Mouse (Mus musculus): ENCODE measurements at regions not wholly inside any gene's neighbourhood (a gene's known extent, or its start where the extent isn't known, plus 50 kb on each side); places are given as distances from the start of the nearest gene placed in this dataset.

- Histone ChIP-seq H3K4me2 (ENCODE audit: low read depth, low read length, poor library complexity, severe bottlenecking) (no peak overlapping the region), H3K27ac (ENCODE audit: low read depth, low read length) (no peak overlapping the region), H3K36me3 (ENCODE audit: insufficient read depth, low read length) (no peaks in the 10 kb centered on the region), H3K27me3 (ENCODE audit: insufficient read depth, low read length) (no peaks in the 10 kb centered on the region), H3K4me3 (ENCODE audit: low read depth, low read length) (no peak overlapping the region), H3K9ac (replicated peaks; ENCODE audit: low read length, poor library complexity, severe bottlenecking) (no peak overlapping the region), H3K4me1 (ENCODE audit: insufficient read depth, low read length) (no peaks in the 10 kb centered on the region), H3K9me3 (ENCODE audit: low read length) (no peaks in the 10 kb centered on the region)
- DNase-seq (ENCODE audit: low spot score) = peak; percentile 22
- ATAC-seq (ENCODE audit: low FRiP score) = no peak
- no peak for TF ChIP-seq CTCF (IDR thresholded peaks at IDR 0.05)
- WGBS = 67% methylated on average over 3 of the region's 3 CpGs
Measured at GRCm38 (mm10) chr15:31805522-31805921, 203.9 kb downstream of the Fam173b start.

- Histone ChIP-seq H3K27me3 (ENCODE audit: insufficient read depth, low read length) (no peaks in the 10 kb centered on the region), H3K27ac (ENCODE audit: low read depth, low read length) (no peak overlapping the region), H3K4me1 (ENCODE audit: insufficient read depth, low read length) (no peaks in the 10 kb centered on the region), H3K4me3 (ENCODE audit: low read depth, low read length) (no peak overlapping the region), H3K9me3 (ENCODE audit: low read length) (no peaks in the 10 kb centered on the region), H3K4me2 (ENCODE audit: low read depth, low read length, poor library complexity, severe bottlenecking) (no peak overlapping the region), H3K9ac (replicated peaks; ENCODE audit: low read length, poor library complexity, severe bottlenecking) (no peak overlapping the region), H3K36me3 (ENCODE audit: insufficient read depth, low read length) (no peaks in the 10 kb centered on the region)
- DNase-seq (ENCODE audit: low spot score) (no peak), ATAC-seq (ENCODE audit: low FRiP score) (no peak)
- TF ChIP-seq CTCF (IDR thresholded peaks at IDR 0.05) = no peak
- 86% methylated on average over 5 of the region's 5 CpGs for WGBS
Measured at GRCm38 (mm10) chr15:31815551-31815950, 213.9 kb downstream of the Fam173b start.

GRCm38 (mm10) chr15:31819219-31819618, 217.6 kb downstream of the Fam173b start:
- Histone ChIP-seq H3K27ac (ENCODE audit: low read depth, low read length) (no peak overlapping the region), H3K9ac (replicated peaks; ENCODE audit: low read length, poor library complexity, severe bottlenecking) (no peak overlapping the region), H3K4me3 (ENCODE audit: low read depth, low read length) (no peak overlapping the region), H3K27me3 (ENCODE audit: insufficient read depth, low read length) (no peaks in the 10 kb centered on the region), H3K4me2 (ENCODE audit: low read depth, low read length, poor library complexity, severe bottlenecking) (no peak overlapping the region), H3K36me3 (ENCODE audit: insufficient read depth, low read length) (no peaks in the 10 kb centered on the region), H3K4me1 (ENCODE audit: insufficient read depth, low read length) (no peaks in the 10 kb centered on the region), H3K9me3 (ENCODE audit: low read length) (no peaks in the 10 kb centered on the region)
- DNase-seq (ENCODE audit: low spot score) (no peak), ATAC-seq (ENCODE audit: low FRiP score) (no peak)
- TF ChIP-seq CTCF (IDR thresholded peaks at IDR 0.05) = no peak
- 55% methylated on average over 6 of the region's 6 CpGs for WGBS

GRCm38 (mm10) chr15:31827219-31827618, 225.6 kb downstream of the Fam173b start:
- no peaks in the 10 kb centered on the region for H3K9me3 ChIP-seq (ENCODE audit: low read length)
- no peaks in the 10 kb centered on the region for H3K4me1 ChIP-seq (ENCODE audit: insufficient read depth, low read length)
- no peak overlapping the region for H3K4me3 ChIP-seq (ENCODE audit: low read depth, low read length)
- H3K27me3 ChIP-seq (ENCODE audit: insufficient read depth, low read length) = no peaks in the 10 kb centered on the region
- DNase-seq (ENCODE audit: low spot score) (no peak), ATAC-seq (ENCODE audit: low FRiP score) (no peak)
- H3K4me2 ChIP-seq (ENCODE audit: low read depth, low read length, poor library complexity, severe bottlenecking) = no peak overlapping the region
- H3K9ac ChIP-seq (replicated peaks; ENCODE audit: low read length, poor library complexity, severe bottlenecking) = no peak overlapping the region
- 90% methylated on average over 6 of the region's 6 CpGs for WGBS
- no peak for TF ChIP-seq CTCF (IDR thresholded peaks at IDR 0.05)
- H3K36me3 ChIP-seq (ENCODE audit: insufficient read depth, low read length) = no peaks in the 10 kb centered on the region
- no peak overlapping the region for H3K27ac ChIP-seq (ENCODE audit: low read depth, low read length)

GRCm38 (mm10) chr15:31841519-31841918, 239.9 kb downstream of the Fam173b start:
- H3K9ac ChIP-seq (replicated peaks; ENCODE audit: low read length, poor library complexity, severe bottlenecking) = no peak overlapping the region
- no peak for ATAC-seq (ENCODE audit: low FRiP score)

GRCm38 (mm10) chr15:31854764-31855163, 253.1 kb downstream of the Fam173b start:
- Histone ChIP-seq H3K4me1 (ENCODE audit: insufficient read depth, low read length) (no peaks in the 10 kb centered on the region), H3K9ac (replicated peaks; ENCODE audit: low read length, poor library complexity, severe bottlenecking) (no peak overlapping the region), H3K4me3 (ENCODE audit: low read depth, low read length) (no peak overlapping the region), H3K27me3 (ENCODE audit: insufficient read depth, low read length) (no peaks in the 10 kb centered on the region), H3K9me3 (ENCODE audit: low read length) (no peaks in the 10 kb centered on the region), H3K4me2 (ENCODE audit: low read depth, low read length, poor library complexity, severe bottlenecking) (no peak overlapping the region), H3K27ac (ENCODE audit: low read depth, low read length) (no peak overlapping the region), H3K36me3 (ENCODE audit: insufficient read depth, low read length) (no peaks in the 10 kb centered on the region)
- DNase-seq (ENCODE audit: low spot score) (no peak), ATAC-seq (ENCODE audit: low FRiP score) (peak; percentile 58; the same call in 1 of the 2 replicates)
- WGBS = 28% methylated on average over 5 of the region's 5 CpGs
- no peak for TF ChIP-seq CTCF (IDR thresholded peaks at IDR 0.05)

More at GRCm38 (mm10) chr15:31841519-31841918, 239.9 kb downstream of the Fam173b start:
- Histone ChIP-seq H3K27me3 (ENCODE audit: insufficient read depth, low read length) (no peaks in the 10 kb centered on the region), H3K4me3 (ENCODE audit: low read depth, low read length) (no peak overlapping the region), H3K4me1 (ENCODE audit: insufficient read depth, low read length) (no peaks in the 10 kb centered on the region), H3K9me3 (ENCODE audit: low read length) (no peaks in the 10 kb centered on the region), H3K36me3 (ENCODE audit: insufficient read depth, low read length) (no peaks in the 10 kb centered on the region), H3K4me2 (ENCODE audit: low read depth, low read length, poor library complexity, severe bottlenecking) (no peak overlapping the region), H3K27ac (ENCODE audit: low read depth, low read length) (no peak overlapping the region)
- DNase-seq (ENCODE audit: low spot score) = no peak
- 86% methylated on average over 1 of the region's 1 CpGs for WGBS
- TF ChIP-seq CTCF (IDR thresholded peaks at IDR 0.05) = no peak

All from midbrain, postnatal 0 days (tissue).